Mouse (Mus musculus): Measurements from ENCODE around the gene Uba52. TPM values are rescaled to one million over a fixed set of nuclear protein-coding genes. Genes with fewer than 3 reads are reported as not detected.

Uba52 gene
- total and polyA plus RNA-seq, 2 experiments from 2014 or later: 510 to 717 TPM

DNA sequence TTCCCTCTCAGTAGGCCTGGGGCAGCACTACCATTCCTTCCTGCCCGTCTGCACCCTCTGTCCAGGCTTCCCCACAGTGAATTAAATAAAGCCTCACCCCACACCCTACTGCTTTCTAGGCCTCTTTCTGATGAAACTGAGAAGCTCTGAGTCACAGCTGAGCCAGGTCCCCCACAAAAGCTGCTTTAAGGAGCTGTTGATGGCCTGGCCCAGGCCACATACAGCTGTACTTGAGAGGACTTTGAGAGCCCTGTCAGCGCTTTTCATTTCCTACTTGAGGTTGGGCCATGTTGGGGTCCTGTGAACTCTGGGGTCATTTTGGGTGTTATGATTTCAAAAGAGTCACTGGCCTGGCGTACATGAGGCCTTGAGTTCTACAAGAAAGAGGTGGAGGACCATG lies 24.6 kb upstream of the Uba52 start:
- Histone ChIP-seq H3K36me3 (ENCODE audit: insufficient read depth, low read length) (peaks cover 39% of the 10 kb centered on the region), H3K27ac (no peak overlapping the region), H3K9me3 (ENCODE audit: low read length) (no peaks in the 10 kb centered on the region), H3K4me1 (ENCODE audit: insufficient read depth, low read length) (peaks cover 3% of the 10 kb centered on the region; the same call in 1 of the 2 replicates), H3K4me3 (ENCODE audit: low read length) (no peak overlapping the region), H3K27me3 (ENCODE audit: insufficient read depth, low read length) (no peaks in the 10 kb centered on the region), H3K4me2 (ENCODE audit: low read depth, low read length) (no peak overlapping the region), H3K9ac (replicated peaks; ENCODE audit: low read length) (no peak overlapping the region)
- no peak for DNase-seq (ENCODE audit: low spot score)
- 86% methylated on average over 3 of the region's 3 CpGs for WGBS
- ATAC-seq: no peak
- no peak for TF ChIP-seq CTCF (IDR thresholded peaks at IDR 0.05; ENCODE audit: low read depth)

DNA sequence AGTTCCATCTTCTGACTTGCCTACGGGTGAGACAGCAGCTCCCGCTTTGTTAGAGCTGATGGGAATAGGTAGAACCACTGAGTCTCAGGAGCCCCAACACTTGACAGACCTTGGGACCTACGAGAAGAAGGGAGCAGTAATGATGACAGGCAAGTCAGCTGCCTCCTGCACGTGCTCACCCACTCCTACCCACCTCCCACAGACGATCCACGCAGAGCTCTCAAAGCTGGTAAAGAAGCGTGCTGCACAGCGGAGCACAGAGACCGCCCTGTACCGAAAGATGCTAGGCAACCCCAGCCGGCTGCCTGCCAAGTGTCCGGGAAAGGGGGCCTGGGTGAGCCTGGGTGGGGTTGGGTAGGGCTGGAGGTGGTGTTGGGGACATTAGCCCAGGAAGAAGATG lies 23.7 kb upstream of the Uba52 start:
- ATAC-seq: no peak
- no peak for TF ChIP-seq CTCF (IDR thresholded peaks at IDR 0.05; ENCODE audit: low read depth)
- no peak for DNase-seq (ENCODE audit: low spot score)
- Histone ChIP-seq H3K9ac (replicated peaks; ENCODE audit: low read length) (no peak overlapping the region), H3K4me2 (ENCODE audit: low read depth, low read length) (no peak overlapping the region), H3K27me3 (ENCODE audit: insufficient read depth, low read length) (no peaks in the 10 kb centered on the region), H3K9me3 (ENCODE audit: low read length) (no peaks in the 10 kb centered on the region), H3K36me3 (ENCODE audit: insufficient read depth, low read length) (peaks cover 39% of the 10 kb centered on the region), H3K4me1 (ENCODE audit: insufficient read depth, low read length) (no peaks in the 10 kb centered on the region), H3K4me3 (ENCODE audit: low read length) (no peak overlapping the region), H3K27ac (no peak overlapping the region)
- 89% methylated on average over 12 of the region's 12 CpGs for WGBS

DNA sequence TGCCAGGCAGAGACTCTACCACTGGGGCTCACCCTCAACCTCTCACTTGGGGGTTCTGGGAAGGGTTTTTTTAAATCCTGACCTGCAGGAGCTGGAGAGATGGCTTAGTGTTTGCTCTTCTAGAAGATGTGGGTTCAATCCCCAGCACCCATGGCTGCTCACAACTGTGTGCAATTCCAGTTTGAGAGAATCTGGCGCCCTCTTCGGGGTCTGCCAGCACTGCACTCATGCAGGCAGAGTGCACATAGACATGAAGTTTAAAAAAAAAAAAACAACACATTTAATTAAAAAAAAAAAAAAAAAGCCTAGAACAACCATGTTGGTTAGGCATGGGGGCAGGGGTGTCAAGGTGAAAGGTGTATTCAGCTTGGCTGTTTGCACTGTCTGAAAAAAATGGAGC lies 19.7 kb upstream of the Uba52 start:
- ATAC-seq (no peak), DNase-seq (ENCODE audit: low spot score) (peak; percentile 25)
- no peak overlapping the region for H3K9ac ChIP-seq (replicated peaks; ENCODE audit: low read length)
- H3K27ac ChIP-seq: no peak overlapping the region
- no peak overlapping the region for H3K4me2 ChIP-seq (ENCODE audit: low read depth, low read length)
- H3K4me3 ChIP-seq (ENCODE audit: low read length): no peak overlapping the region
- H3K36me3 ChIP-seq (ENCODE audit: insufficient read depth, low read length): peaks cover 34% of the 10 kb centered on the region
- peaks cover 4% of the 10 kb centered on the region; the same call in 1 of the 2 replicates for H3K4me1 ChIP-seq (ENCODE audit: insufficient read depth, low read length)
- WGBS: 93% methylated on average over 2 of the region's 2 CpGs
- TF ChIP-seq CTCF (IDR thresholded peaks at IDR 0.05; ENCODE audit: low read depth): peak; percentile 24
- no peaks in the 10 kb centered on the region for H3K27me3 ChIP-seq (ENCODE audit: insufficient read depth, low read length)
- no peaks in the 10 kb centered on the region for H3K9me3 ChIP-seq (ENCODE audit: low read length)

DNA sequence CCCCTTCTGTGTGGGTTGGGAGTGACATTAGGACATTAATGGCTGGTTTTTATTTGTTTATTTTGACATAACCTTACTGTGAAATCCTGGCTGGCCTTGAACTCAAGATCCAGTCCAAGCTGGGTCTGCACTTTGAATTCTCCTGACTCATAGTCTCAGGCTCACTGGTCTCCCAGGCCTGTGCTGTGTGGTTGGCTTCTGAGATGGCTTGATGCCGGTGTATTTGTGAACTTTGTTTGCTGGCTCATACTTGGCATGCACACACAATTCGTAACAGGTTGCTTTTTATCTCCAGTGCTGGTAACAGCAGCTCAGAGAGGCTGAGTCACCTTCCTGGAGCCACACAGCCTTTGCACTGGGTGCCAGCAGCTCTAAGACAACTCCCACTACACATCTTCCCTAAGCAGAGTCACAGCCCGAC lies 19.1 kb upstream of the Uba52 start:
- H3K9me3 ChIP-seq (ENCODE audit: low read length): no peaks in the 10 kb centered on the region
- H3K27me3 ChIP-seq (ENCODE audit: insufficient read depth, low read length): no peaks in the 10 kb centered on the region
- TF ChIP-seq CTCF (IDR thresholded peaks at IDR 0.05; ENCODE audit: low read depth): no peak
- no peak overlapping the region for H3K4me3 ChIP-seq (ENCODE audit: low read length)
- WGBS: 89% methylated on average over 3 of the region's 3 CpGs
- H3K4me1 ChIP-seq (ENCODE audit: insufficient read depth, low read length): peaks cover 4% of the 10 kb centered on the region; the same call in 1 of the 2 replicates
- H3K4me2 ChIP-seq (ENCODE audit: low read depth, low read length): no peak overlapping the region
- no peak for DNase-seq (ENCODE audit: low spot score)
- ATAC-seq: no peak
- no peak overlapping the region for H3K27ac ChIP-seq
- H3K36me3 ChIP-seq (ENCODE audit: insufficient read depth, low read length): peaks cover 28% of the 10 kb centered on the region
- H3K9ac ChIP-seq (replicated peaks; ENCODE audit: low read length): no peak overlapping the region

DNA sequence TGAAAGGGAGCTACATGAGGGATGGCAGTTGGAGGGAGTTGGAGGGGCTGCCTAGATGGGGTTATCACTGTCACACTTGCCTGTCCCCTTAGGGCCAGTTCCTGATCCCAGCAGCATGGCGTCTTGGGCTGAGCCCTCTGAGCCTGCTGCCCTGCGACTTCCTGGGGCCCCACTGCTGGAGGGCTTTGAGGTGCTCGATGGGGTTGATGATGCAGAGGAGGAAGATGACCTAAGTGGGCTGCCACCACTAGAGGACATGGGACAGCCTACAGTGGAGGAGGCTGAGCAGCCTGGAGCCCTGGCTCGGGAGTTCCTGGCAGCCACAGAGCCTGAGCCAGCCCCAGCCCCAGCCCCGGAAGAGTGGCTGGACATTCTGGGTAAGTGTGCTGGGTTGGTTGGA lies 18.7 kb upstream of the Uba52 start:
- Histone ChIP-seq H3K36me3 (ENCODE audit: insufficient read depth, low read length) (peaks cover 24% of the 10 kb centered on the region), H3K4me1 (ENCODE audit: insufficient read depth, low read length) (peaks cover 4% of the 10 kb centered on the region; the same call in 1 of the 2 replicates), H3K4me3 (ENCODE audit: low read length) (no peak overlapping the region), H3K9ac (replicated peaks; ENCODE audit: low read length) (0 out of 2 replicates have a peak overlapping the region, but pooled peaks have one; percentile 13), H3K27ac (no peak overlapping the region), H3K27me3 (ENCODE audit: insufficient read depth, low read length) (no peaks in the 10 kb centered on the region), H3K9me3 (ENCODE audit: low read length) (no peaks in the 10 kb centered on the region), H3K4me2 (ENCODE audit: low read depth, low read length) (no peak overlapping the region)
- no peak for DNase-seq (ENCODE audit: low spot score)
- no peak for ATAC-seq
- no peak for TF ChIP-seq CTCF (IDR thresholded peaks at IDR 0.05; ENCODE audit: low read depth)
- 86% methylated on average over 5 of the region's 5 CpGs for WGBS

DNA sequence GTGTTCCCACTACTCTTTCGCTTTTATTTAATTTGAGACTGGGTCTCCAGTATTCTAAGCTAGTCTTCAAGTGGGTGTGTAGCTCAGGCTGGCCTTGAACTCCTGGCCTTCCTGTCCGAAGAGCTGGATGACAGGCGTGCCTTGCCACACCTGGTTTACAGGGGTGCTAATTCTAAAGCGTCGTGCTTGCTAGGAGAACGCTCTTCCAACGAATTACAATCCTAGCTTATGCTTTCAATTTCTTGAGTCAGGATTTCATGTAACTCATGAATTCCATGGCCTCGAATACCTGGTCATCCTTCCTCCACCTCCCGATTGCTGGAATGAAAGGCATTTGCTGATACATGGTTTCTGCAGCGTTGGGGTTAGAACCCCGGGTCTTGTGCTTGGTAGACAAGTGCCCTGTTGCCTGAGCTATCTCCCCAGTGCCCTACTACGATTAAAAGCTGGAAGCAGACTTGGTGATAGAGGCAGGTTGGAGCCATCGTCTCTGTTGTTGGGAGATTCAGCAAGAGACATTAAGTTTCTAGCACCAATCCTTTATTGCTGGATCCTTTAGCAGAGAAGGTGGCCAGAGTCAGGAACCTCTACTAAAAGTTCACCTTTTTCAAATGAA lies 17.7 kb upstream of the Uba52 start:
- Histone ChIP-seq H3K4me1 (ENCODE audit: insufficient read depth, low read length) (peaks cover 7% of the 10 kb centered on the region; the same call in 1 of the 2 replicates), H3K27me3 (ENCODE audit: insufficient read depth, low read length) (no peaks in the 10 kb centered on the region), H3K27ac (peak overlapping the region; percentile 93), H3K9me3 (ENCODE audit: low read length) (no peaks in the 10 kb centered on the region), H3K36me3 (ENCODE audit: insufficient read depth, low read length) (peaks cover 18% of the 10 kb centered on the region), H3K4me3 (ENCODE audit: low read length) (peak overlapping the region; percentile 89), H3K4me2 (ENCODE audit: low read depth, low read length) (peak overlapping the region; percentile 64), H3K9ac (replicated peaks; ENCODE audit: low read length) (peak overlapping the region; percentile 98)
- DNase-seq (ENCODE audit: low spot score) (no peak), ATAC-seq (no peak)
- TF ChIP-seq CTCF (IDR thresholded peaks at IDR 0.05; ENCODE audit: low read depth): no peak
- 31% methylated on average over 13 of the region's 13 CpGs for WGBS

DNA sequence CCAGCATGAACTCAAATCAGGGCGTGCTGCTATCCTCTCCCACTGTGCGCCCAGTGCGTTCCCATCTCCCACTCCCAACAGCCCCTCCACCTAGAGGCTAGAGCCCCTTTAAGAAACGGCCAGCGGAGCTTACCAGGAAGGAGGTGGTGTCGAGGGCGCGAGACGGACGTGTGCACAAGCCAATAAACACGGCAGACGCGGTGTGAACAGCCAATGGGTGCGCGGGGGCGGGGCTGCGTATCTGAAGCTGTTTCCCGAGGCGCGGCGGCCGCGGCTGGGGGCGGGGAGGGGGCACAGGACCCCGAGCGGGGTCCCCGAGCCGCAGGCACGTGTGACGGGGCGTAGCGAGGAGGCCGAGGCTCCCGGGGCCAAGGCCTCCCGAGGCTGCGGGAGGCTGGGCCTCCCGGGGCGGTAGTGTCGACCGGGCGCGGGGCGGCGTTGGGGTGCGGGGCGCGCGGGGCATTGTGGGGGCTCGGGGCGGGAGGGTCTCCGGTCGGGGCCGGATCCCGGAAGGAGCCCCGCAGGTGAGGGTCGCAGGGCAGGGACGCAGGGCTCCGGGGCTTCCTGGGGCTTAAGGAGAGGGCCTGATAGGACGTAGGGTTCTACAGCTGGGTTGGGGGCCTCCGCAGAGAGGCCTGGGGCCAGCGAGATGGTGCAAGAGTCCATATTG lies 17.0 kb upstream of the Uba52 start, which contains the start of the genes Fkbp8 and Kxd1:
Fkbp8 (plus strand) TSS at position 213 of the 670 bp plus-strand sequence.
Kxd1 (minus strand) TSS at position 445 of the 670 bp plus-strand sequence.
- H3K4me3 ChIP-seq (ENCODE audit: low read length): peak within 1 kb of the TSS; percentile 89

More for the DNA sequence above, 17.0 kb upstream of the Uba52 start, which contains the start of the genes Fkbp8 and Kxd1:
- H3K27ac ChIP-seq: peak within 1 kb of the TSS; percentile 93
- WGBS: 3% methylated on average over 56 of the region's 61 CpGs
- H3K36me3 ChIP-seq (ENCODE audit: insufficient read depth, low read length): peaks cover 17% of the 10 kb centered on the region
- H3K9me3 ChIP-seq (ENCODE audit: low read length): no peaks in the 10 kb centered on the region
- no peaks in the 10 kb centered on the region for H3K27me3 ChIP-seq (ENCODE audit: insufficient read depth, low read length)
- H3K4me1 ChIP-seq (ENCODE audit: insufficient read depth, low read length): peaks cover 7% of the 10 kb centered on the region; the same call in 1 of the 2 replicates
- H3K9ac ChIP-seq (replicated peaks; ENCODE audit: low read length): peak within 1 kb of the TSS; percentile 98
- peak within 1 kb of the TSS; percentile 64 for H3K4me2 ChIP-seq (ENCODE audit: low read depth, low read length)
- peak; percentile 37 for TF ChIP-seq CTCF (IDR thresholded peaks at IDR 0.05; ENCODE audit: low read depth)
- DNase-seq (ENCODE audit: low spot score) (peak; percentile 97), ATAC-seq (peak; percentile 94)

All from hindbrain, postnatal 0 days (tissue).